In the genomic region with DNA sequence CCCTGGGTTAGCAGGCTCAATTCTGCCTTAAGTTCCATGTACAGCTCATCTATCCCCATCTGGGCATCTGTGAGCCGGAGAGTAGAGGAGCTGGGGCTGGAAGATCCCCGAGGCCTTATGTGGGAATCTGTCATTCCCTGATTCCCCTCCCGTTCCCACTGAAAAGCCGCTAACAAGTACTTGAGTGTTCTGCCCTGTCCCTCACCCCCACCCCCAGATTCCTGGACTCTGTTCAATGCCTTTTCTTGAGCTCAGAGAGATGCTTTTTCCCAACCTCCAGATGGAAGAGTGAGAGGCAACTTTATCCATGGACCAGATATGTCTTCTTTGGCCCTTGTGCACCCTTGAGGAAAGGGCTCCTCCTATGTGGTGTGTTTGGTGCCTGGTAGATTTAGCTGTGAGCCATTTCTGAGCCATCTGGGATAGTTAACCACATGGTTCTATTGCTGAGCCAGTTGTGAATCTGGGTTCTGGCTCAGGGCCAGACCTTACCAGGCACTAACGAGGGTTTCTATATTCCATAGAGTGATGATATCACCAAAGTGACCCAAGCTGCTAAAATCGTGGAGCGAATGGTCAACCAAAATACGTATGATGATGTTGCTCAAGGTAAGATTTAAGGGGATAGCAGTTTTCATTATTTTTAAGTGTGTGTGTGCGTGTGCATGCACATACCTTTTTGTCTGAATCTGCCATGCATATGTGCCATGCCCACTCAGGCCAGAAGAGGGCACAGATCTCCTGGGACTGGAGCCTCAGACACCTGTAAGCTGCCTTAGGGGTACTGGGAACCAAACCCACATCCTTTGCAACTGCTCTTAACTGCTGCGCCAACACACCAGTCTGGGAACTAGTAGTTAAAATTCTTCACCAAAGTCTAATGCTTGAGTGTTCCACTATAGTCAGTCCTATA, we compare ENCODE assay signal across 10 mouse cellular contexts. TPM values are rescaled to one million over a fixed set of nuclear protein-coding genes. Genes with fewer than 3 reads are reported as not detected.
DNase-seq lines count a peak whose midpoint lies in the region; ATAC-seq and TF ChIP-seq lines count a peak whose summit lies in the region.
"Had no signal": no experiment of that assay in that cellular context is flagged by ENCODE, and none has a peak within 500 bp of the region (broad histone marks: within the 10 kb centered on the region; RNA-seq: fewer than 3 reads in every experiment).

No protein-coding gene starts in this region.

- H3K4me3 ChIP-seq in kidney, postnatal 0 days (replicated peaks; ENCODE audit: low read depth, low read length), result no peak overlapping the region
- H3K4me3 ChIP-seq in kidney, embryonic 15.5 days (replicated peaks), result no peak overlapping the region
- H3K4me3 ChIP-seq: heart, embryonic 13.5 days had no signal

- no peak overlapping the region for H3K27ac ChIP-seq in kidney, postnatal 0 days
- H3K27ac ChIP-seq in kidney, embryonic 15.5 days, result no peak overlapping the region
- H3K27ac ChIP-seq: heart, embryonic 13.5 days had no signal

- H3K9ac ChIP-seq in kidney, postnatal 0 days (ENCODE audit: low read depth, low read length), result no peak overlapping the region
- H3K9ac ChIP-seq in kidney, embryonic 15.5 days, result no peak overlapping the region
- H3K9ac ChIP-seq: heart, embryonic 13.5 days had no signal

- WGBS in kidney, postnatal 0 days, result 82% methylated on average over 10 of the region's 10 CpGs
- WGBS in kidney, embryonic 15.5 days, result 84% methylated on average over 10 of the region's 10 CpGs

- H3K27me3 ChIP-seq in kidney, postnatal 0 days (ENCODE audit: insufficient read depth, low read length), result no peaks in the 10 kb centered on the region
- H3K27me3 ChIP-seq in kidney, embryonic 15.5 days, result no peaks in the 10 kb centered on the region

- H3K9me3 ChIP-seq in kidney, postnatal 0 days (replicated peaks; ENCODE audit: low read length), result no peaks in the 10 kb centered on the region
- H3K9me3 ChIP-seq in kidney, embryonic 15.5 days (replicated peaks), result no peaks in the 10 kb centered on the region
- H3K9me3 ChIP-seq: heart, embryonic 13.5 days had no signal

- H3K4me2 ChIP-seq in kidney, postnatal 0 days (ENCODE audit: low read length), result no peak overlapping the region
- no peak overlapping the region for H3K4me2 ChIP-seq in kidney, embryonic 15.5 days
- H3K4me2 ChIP-seq: heart, embryonic 13.5 days had no signal

- no peak for ATAC-seq in cerebellum, adult (ENCODE audit: insufficient number of reproducible peaks, low FRiP score, low TSS enrichment)
- no peak for ATAC-seq in kidney, postnatal 0 days (replicated peaks; ENCODE audit: low FRiP score, low read depth)
- no peak for ATAC-seq in kidney, embryonic 15.5 days (replicated peaks; ENCODE audit: low FRiP score)

- peak; percentile 16 for DNase-seq in cerebellum, adult 11-12 months
- DNase-seq in kidney, postnatal 0 days (ENCODE audit: low spot score), result no peak
- DNase-seq in A20 (ENCODE audit: low read depth, low spot score), result peak; percentile 25
- peak; percentile 21 for DNase-seq in induced T-regulatory cell, adult 2 months (ENCODE audit: low read depth)
- no peak for DNase-seq in right cerebral cortex, postnatal 4 days
- DNase-seq in T-cell, adult 2 months (ENCODE audit: low spot score), result no peak
- DNase-seq: kidney, adult 18-20 months had no signal

- no peaks in the 10 kb centered on the region for H3K4me1 ChIP-seq in kidney, postnatal 0 days (replicated peaks; ENCODE audit: insufficient read depth, low read length)
- H3K4me1 ChIP-seq in kidney, embryonic 15.5 days, result no peaks in the 10 kb centered on the region

- TF ChIP-seq CTCF in kidney, postnatal 0 days (IDR thresholded peaks at IDR 0.05; ENCODE audit: low read depth), result peak; percentile 40; the same call in 1 of the 2 replicates

- no peaks in the 10 kb centered on the region for H3K36me3 ChIP-seq in kidney, postnatal 0 days (ENCODE audit: insufficient read depth, low read length)
- H3K36me3 ChIP-seq in kidney, embryonic 15.5 days, result no peaks in the 10 kb centered on the region
- H3K36me3 ChIP-seq: heart, embryonic 13.5 days had no signal

RNA-seq across cellular contexts. Expression of a gene that starts 30.2 kb away (rescaled TPM):
- 20.2 and 23.9 TPM in 2 replicates for polyA plus RNA-seq in kidney, postnatal 0 days (2015; fragmentation: Nextera tagmentation; extraction: Ambion mirVana)
- polyA plus RNA-seq in kidney, embryonic 15.5 days (2015; fragmentation: Nextera tagmentation; extraction: Ambion mirVana), result 19.1 and 22.6 TPM in 2 replicates

RNA-seq across cellular contexts. Expression of a gene that starts 40.4 kb away (rescaled TPM):
- polyA plus RNA-seq in kidney, postnatal 0 days (2015; fragmentation: Nextera tagmentation; extraction: Ambion mirVana), result 1.3 and 2.0 TPM in 2 replicates
- 1.6 and 1.7 TPM in 2 replicates for polyA plus RNA-seq in kidney, embryonic 15.5 days (2015; fragmentation: Nextera tagmentation; extraction: Ambion mirVana)

RNA-seq across cellular contexts. Expression of a gene that starts 40.6 kb away (rescaled TPM):
- 2.3 and 2.9 TPM in 2 replicates for polyA plus RNA-seq in kidney, postnatal 0 days (2015; fragmentation: Nextera tagmentation; extraction: Ambion mirVana)
- 1.9 and 2.8 TPM in 2 replicates for polyA plus RNA-seq in kidney, embryonic 15.5 days (2015; fragmentation: Nextera tagmentation; extraction: Ambion mirVana)

Comparison
In these comparisons a context has a peak if more than half of its experiments do, and no peak if none do; other contexts are left out.
1. DNase-seq: peak in cerebellum, adult 11-12 months (single experiment), A20 (single experiment) and induced T-regulatory cell, adult 2 months (single experiment); none in kidney, postnatal 0 days (single experiment), right cerebral cortex, postnatal 4 days (single experiment) and T-cell, adult 2 months (single experiment).